Comparison of ENCODE assay signal across 8 mouse cellular contexts in genomic region chr11:117235086-117235897, GRCm38 (mm10). TPM values are rescaled to one million over a fixed set of nuclear protein-coding genes. Genes with fewer than 3 reads are reported as not detected.
DNase-seq lines count a peak whose midpoint lies in the region; ATAC-seq and TF ChIP-seq lines count a peak whose summit lies in the region.

No protein-coding gene starts in this region.

- DNase-seq in lung, adult 2 months: no peak
- DNase-seq in hindbrain, embryonic 11.5 days (ENCODE audit: low spot score): no peak
- no peak for DNase-seq in frontal cortex, postnatal 36 days (ENCODE audit: low spot score in 2 of 2)
- DNase-seq in left cerebral cortex, postnatal 25 days (ENCODE audit: low spot score in 2 of 2): no peak
- no peak for DNase-seq in cerebellum, adult 9-11 months

- TF ChIP-seq CTCF in lung, adult 2 months (IDR thresholded peaks at IDR 0.05; ENCODE audit: insufficient read depth, low read length): no peak

- H3K27me3 ChIP-seq in lung, embryonic 15.5 days: no peaks in the 10 kb centered on the region
- H3K27me3 ChIP-seq in embryonic facial prominence, embryonic 13.5 days: no peaks in the 10 kb centered on the region
- H3K27me3 ChIP-seq in hindbrain, embryonic 11.5 days (ENCODE audit: control insufficient read depth, insufficient read depth, low read length): no peaks in the 10 kb centered on the region
- no peaks in the 10 kb centered on the region for H3K27me3 ChIP-seq in limb, embryonic 15.5 days

- peak overlapping the region; percentile 70 for H3K4me2 ChIP-seq in lung, embryonic 15.5 days
- peak overlapping the region; percentile 71 for H3K4me2 ChIP-seq in embryonic facial prominence, embryonic 13.5 days
- H3K4me2 ChIP-seq in hindbrain, embryonic 11.5 days (replicated peaks; ENCODE audit: low read depth, low read length): no peak overlapping the region
- H3K4me2 ChIP-seq in limb, embryonic 15.5 days: peak overlapping the region; percentile 38

- 22% methylated on average over 12 of the region's 12 CpGs for WGBS in lung, embryonic 15.5 days
- 35% methylated on average over 12 of the region's 12 CpGs for WGBS in lung, adult 2 months
- 27% methylated on average over 12 of the region's 12 CpGs for WGBS in embryonic facial prominence, embryonic 13.5 days
- WGBS in hindbrain, embryonic 11.5 days: 53% methylated on average over 12 of the region's 12 CpGs
- 34% methylated on average over 12 of the region's 12 CpGs for WGBS in limb, embryonic 15.5 days

- H3K9me3 ChIP-seq in lung, embryonic 15.5 days: no peaks in the 10 kb centered on the region
- H3K9me3 ChIP-seq in embryonic facial prominence, embryonic 13.5 days: no peaks in the 10 kb centered on the region
- H3K9me3 ChIP-seq in hindbrain, embryonic 11.5 days (ENCODE audit: control insufficient read depth, low read length): no peaks in the 10 kb centered on the region
- no peaks in the 10 kb centered on the region for H3K9me3 ChIP-seq in limb, embryonic 15.5 days

- no peak for TF ChIP-seq POLR2A in lung, adult 2 months (IDR thresholded peaks at IDR 0.05; ENCODE audit: borderline replicate concordance, extremely low read depth, low read depth, low read length)

- no peaks in the 10 kb centered on the region for H3K36me3 ChIP-seq in lung, embryonic 15.5 days
- H3K36me3 ChIP-seq in embryonic facial prominence, embryonic 13.5 days: no peaks in the 10 kb centered on the region
- H3K36me3 ChIP-seq in hindbrain, embryonic 11.5 days (ENCODE audit: control insufficient read depth, insufficient read depth, low read length): no peaks in the 10 kb centered on the region
- H3K36me3 ChIP-seq in limb, embryonic 15.5 days: no peaks in the 10 kb centered on the region

- ATAC-seq in lung, embryonic 15.5 days (ENCODE audit: borderline replicate concordance, extremely low read depth, low FRiP score, low TSS enrichment): 0 out of 2 replicates have a peak, but pooled peaks have one; percentile 10
- no peak for ATAC-seq in embryonic facial prominence, embryonic 13.5 days (ENCODE audit: insufficient number of reproducible peaks, insufficient read depth, low FRiP score, low TSS enrichment, low read depth)
- no peak for ATAC-seq in hindbrain, embryonic 11.5 days (ENCODE audit: low FRiP score)
- ATAC-seq in limb, embryonic 15.5 days (ENCODE audit: insufficient number of reproducible peaks, low FRiP score, low TSS enrichment, low read depth): no peak

- peaks cover 66% of the 10 kb centered on the region for H3K4me1 ChIP-seq in lung, embryonic 15.5 days
- no peaks in the 10 kb centered on the region; the same call in 1 of the 2 replicates for H3K4me1 ChIP-seq in lung, adult 2 months (ENCODE audit: control insufficient read depth, insufficient read depth, low read length)
- H3K4me1 ChIP-seq in embryonic facial prominence, embryonic 13.5 days: peaks cover 70% of the 10 kb centered on the region
- H3K4me1 ChIP-seq in hindbrain, embryonic 11.5 days (replicated peaks; ENCODE audit: control insufficient read depth, insufficient read depth, low read length): peaks cover 2% of the 10 kb centered on the region; the same call in 1 of the 2 replicates
- H3K4me1 ChIP-seq in limb, embryonic 15.5 days: peaks cover 62% of the 10 kb centered on the region

- H3K4me3 ChIP-seq in lung, embryonic 15.5 days: peak overlapping the region; percentile 7
- H3K4me3 ChIP-seq in lung, adult 2 months (replicated peaks; ENCODE audit: extremely low read depth, low read depth, low read length): no peak overlapping the region
- H3K4me3 ChIP-seq in embryonic facial prominence, embryonic 13.5 days: peak overlapping the region; percentile 11
- H3K4me3 ChIP-seq in hindbrain, embryonic 11.5 days (ENCODE audit: low read depth, low read length): no peak overlapping the region
- H3K4me3 ChIP-seq in limb, embryonic 15.5 days: peak overlapping the region; percentile 18

- H3K9ac ChIP-seq in lung, embryonic 15.5 days: no peak overlapping the region
- peak overlapping the region; percentile 53 for H3K9ac ChIP-seq in embryonic facial prominence, embryonic 13.5 days
- H3K9ac ChIP-seq in hindbrain, embryonic 11.5 days (ENCODE audit: low read depth, low read length): peak overlapping the region; percentile 19; the same call in 1 of the 2 replicates
- H3K9ac ChIP-seq in limb, embryonic 15.5 days: 0 out of 2 replicates have a peak overlapping the region, but pooled peaks have one; percentile 23

- intact Hi-C loops in left cerebral cortex, postnatal 25 days (cut with DNase I): loop anchor here (5.0 kb wide), 1 partner anchor 77 kb away; no protein-coding TSS in a partner anchor

- H3K27ac ChIP-seq in lung, embryonic 15.5 days: peak overlapping the region; percentile 75
- peak overlapping the region; percentile 81 for H3K27ac ChIP-seq in embryonic facial prominence, embryonic 13.5 days
- H3K27ac ChIP-seq in hindbrain, embryonic 11.5 days (ENCODE audit: low read depth, low read length): no peak overlapping the region
- peak overlapping the region; percentile 77 for H3K27ac ChIP-seq in limb, embryonic 15.5 days

RNA-seq across cellular contexts. Expression of gene Sept9, which starts 35.8 kb away (rescaled TPM):
- 141 and 145 TPM in 2 replicates for polyA plus RNA-seq in lung, embryonic 15.5 days (2015; fragmentation: Nextera tagmentation; extraction: Ambion mirVana)
- 35.1 and 41.4 TPM in 2 replicates for polyA plus RNA-seq in lung, adult 2 months (2012; rRNA removed)
- polyA plus RNA-seq in embryonic facial prominence, embryonic 13.5 days (2015; fragmentation: Nextera tagmentation; extraction: Ambion mirVana): 186 and 202 TPM in 2 replicates
- 126 and 141 TPM in 2 replicates for polyA plus RNA-seq in hindbrain, embryonic 11.5 days (2014; fragmentation: Nextera tagmentation; extraction: Ambion mirVana)
- 135 and 139 TPM in 2 replicates for polyA plus RNA-seq in limb, embryonic 15.5 days (2015; fragmentation: Nextera tagmentation; extraction: Ambion mirVana)
- total RNA-seq in left cerebral cortex, postnatal 25 days (2021): 10 to 100 TPM; 61.0 to 84.7 TPM

Comparison
In these comparisons a context has a peak if more than half of its experiments do, and no peak if none do; other contexts are left out.
1. H3K4me3 ChIP-seq: peak in lung, embryonic 15.5 days (single experiment), embryonic facial prominence, embryonic 13.5 days (single experiment) and limb, embryonic 15.5 days (single experiment); none in lung, adult 2 months (single experiment) and hindbrain, embryonic 11.5 days (single experiment).